Mouse (Mus musculus) bone marrow macrophage, adult 2 months (primary cell): ENCODE data around the gene Kif20b.

Experiments used
- CTCF ChIP-seq: IDR thresholded peaks from 2 replicates; pipeline ENCODE4 v1.5.1; 2012; ENCODE audit warnings: low read depth, mild to moderate bottlenecking, low read length, moderate library complexity
- POLR2A ChIP-seq: IDR thresholded peaks from 2 replicates; pipeline ENCODE4 v1.6.1; 2012; ENCODE audit warnings: mild to moderate bottlenecking, low read depth, low read length, borderline replicate concordance

DNA sequence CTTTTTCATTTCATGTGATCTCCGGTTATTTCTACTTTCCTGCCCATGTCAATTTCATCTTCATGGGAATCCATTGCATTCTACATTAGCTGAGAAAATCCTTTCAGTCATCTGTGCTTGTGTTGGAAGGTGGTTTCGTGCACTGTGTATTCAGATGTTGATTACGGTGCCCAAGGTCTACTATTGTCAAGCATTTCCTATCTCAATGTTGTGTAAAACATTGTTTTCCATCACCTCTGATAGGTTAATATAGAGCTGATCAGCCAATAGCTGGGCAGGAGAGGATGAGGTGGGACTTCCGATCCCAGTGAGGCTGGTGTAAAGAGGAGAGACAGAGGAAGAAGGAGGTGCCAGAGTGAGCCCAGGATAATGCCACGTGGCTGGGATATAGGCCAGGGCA is 18.1 kb upstream of the Kif20b start:
- no peak for TF ChIP-seq CTCF
- TF ChIP-seq POLR2A: no peak
